Mouse (Mus musculus) midbrain, embryonic 16.5 days (tissue): ENCODE measurements around the gene Ccdc12. TPM values are rescaled to one million over a fixed set of nuclear protein-coding genes. Genes with fewer than 3 reads are reported as not detected.
A peak's percentile ranks its signal among the peaks of the same experiment; 100 is the strongest.

Experiments used
- ATAC-seq: fragments of 200-750 bp; cut with Nextera tagmentation; 2 replicates; pipeline ENCODE4 v1.8.0; 2017; ENCODE audit warnings: moderate TSS enrichment
- H3K27ac ChIP-seq: fragments of 300-500 bp; sonication (generic); 2 replicates; pipeline ENCODE4 v1.5.1; 2014; ENCODE audit warnings: mild to moderate bottlenecking, low read length, mixed read lengths
- H3K27me3 ChIP-seq: fragments of 300-500 bp; sonication (generic); 2 replicates; pipeline ENCODE4 v1.6.1; 2014; ENCODE audit warnings: low read depth, low read length, mixed read lengths; ENCODE audit not compliant: control insufficient read depth, insufficient read depth
- H3K36me3 ChIP-seq: fragments of 300-500 bp; sonication (generic); 2 replicates; pipeline ENCODE4 v1.6.1; 2014; ENCODE audit warnings: mild to moderate bottlenecking, low read length, moderate library complexity, mixed read lengths; ENCODE audit not compliant: control insufficient read depth, insufficient read depth
- H3K4me1 ChIP-seq: fragments of 300-500 bp; sonication (generic); 2 replicates; pipeline ENCODE4 v1.6.1; 2014; ENCODE audit warnings: mild to moderate bottlenecking, low read length, mixed read lengths; ENCODE audit not compliant: control insufficient read depth, insufficient read depth
- H3K4me2 ChIP-seq: fragments of 300-500 bp; sonication (generic); 2 replicates; pipeline ENCODE4 v1.6.1; 2014; ENCODE audit warnings: mild to moderate bottlenecking, low read length, mixed read lengths
- H3K4me3 ChIP-seq: fragments of 300-500 bp; sonication (generic); 2 replicates; pipeline ENCODE4 v1.5.1; 2014; ENCODE audit warnings: low read depth, mild to moderate bottlenecking, low read length, moderate library complexity, mixed read lengths
- H3K9ac ChIP-seq: fragments of 300-500 bp; sonication (generic); 2 replicates; pipeline ENCODE4 v1.6.1; 2014; ENCODE audit warnings: low read depth, low read length, mixed read lengths
- H3K9me3 ChIP-seq: fragments of 300-500 bp; sonication (generic); replicated peaks from 2 replicates; pipeline ENCODE4 v1.6.1; 2014; ENCODE audit warnings: mild to moderate bottlenecking, low read length, mixed read lengths; ENCODE audit not compliant: control insufficient read depth, poor library complexity, severe bottlenecking
- WGBS: fragments of 180-500 bp; shearing (Covaris S2); extraction: QIAGEN DNeasy Blood & Tissue Kit; methylation state at CpG from one replicate; pipeline ENCODE4 v1.1.7; 2014; 5-methylcytosine and 5-hydroxymethylcytosine counted together
- polyA plus RNA-seq: library from polyadenylated mRNA; unstranded; fragments of >200 nt; fragmentation: Nextera tagmentation; extraction: Ambion mirVana; gene quantifications from 2 replicates; pipeline ENCODE4 v1.2.1, GENCODE M21; 2015

The Ccdc12 gene
- polyA plus RNA-seq, 1 experiment from 2014 or later = 93.3 TPM

DNA sequence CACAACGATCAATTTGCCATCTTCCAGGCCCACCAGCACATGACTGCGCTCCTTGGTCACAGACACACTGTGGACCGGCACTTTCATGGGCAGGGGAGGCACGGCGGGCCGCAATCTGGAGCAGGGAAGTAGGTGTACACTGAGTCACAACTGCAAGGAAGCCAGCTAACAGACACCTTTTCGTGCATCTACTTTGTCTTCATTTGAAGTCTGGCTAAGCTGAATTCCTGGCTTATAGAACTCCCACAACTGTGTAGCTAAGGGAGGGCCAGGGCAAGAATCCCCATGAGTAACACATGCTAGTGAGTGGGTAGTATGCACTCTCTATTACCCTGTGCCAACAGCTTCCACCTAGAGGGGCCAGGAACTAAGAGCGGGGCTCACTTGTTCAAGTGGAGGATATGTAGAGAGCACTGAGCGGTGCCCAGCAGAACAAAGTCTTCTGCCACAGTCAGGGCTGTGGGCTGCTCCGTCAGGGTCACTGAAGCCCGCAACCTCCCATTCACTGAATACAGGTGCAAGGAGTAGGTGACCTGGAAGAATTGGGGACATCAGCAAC is 30.9 kb upstream of the Ccdc12 start:
- Histone ChIP-seq H3K4me1 (peaks cover 16% of the 10 kb centered on the region; the same call in 1 of the 2 replicates), H3K27me3 (no peaks in the 10 kb centered on the region), H3K9me3 (no peaks in the 10 kb centered on the region), H3K27ac (peak overlapping the region; percentile 84), H3K9ac (peak overlapping the region; percentile 76), H3K4me2 (peak overlapping the region; percentile 98), H3K4me3 (peak overlapping the region; percentile 50), H3K36me3 (peaks cover 14% of the 10 kb centered on the region; the same call in 1 of the 2 replicates)
- ATAC-seq = peak; percentile 20; the same call in 1 of the 2 replicates
- WGBS = 65% methylated on average over 11 of the region's 11 CpGs

DNA sequence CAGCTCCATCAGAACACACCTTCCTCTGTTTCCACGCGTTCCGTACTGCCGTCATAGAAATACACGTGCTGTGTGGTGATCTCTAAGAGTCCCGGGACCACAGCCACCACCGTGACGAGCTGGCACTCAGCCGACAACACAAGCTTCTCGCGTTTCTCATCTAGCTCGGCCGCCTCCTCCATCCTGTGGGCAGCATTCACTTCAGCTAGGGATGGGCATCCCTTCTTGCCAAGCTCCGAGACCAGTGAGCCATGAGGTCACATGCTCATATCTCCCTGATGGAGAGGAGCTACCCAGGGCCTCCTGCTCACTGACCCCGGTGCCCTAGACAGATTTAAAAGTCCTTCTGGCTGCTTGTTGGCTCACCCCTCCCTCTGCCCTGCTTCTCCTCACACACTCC is 26.1 kb upstream of the Ccdc12 start:
- Histone ChIP-seq H3K36me3 (peaks cover 14% of the 10 kb centered on the region; the same call in 1 of the 2 replicates), H3K4me3 (no peak overlapping the region), H3K9me3 (no peaks in the 10 kb centered on the region), H3K4me2 (no peak overlapping the region), H3K9ac (no peak overlapping the region), H3K27ac (no peak overlapping the region), H3K27me3 (no peaks in the 10 kb centered on the region; the same call in 1 of the 2 replicates), H3K4me1 (peaks cover 7% of the 10 kb centered on the region; the same call in 1 of the 2 replicates)
- 91% methylated on average over 15 of the region's 15 CpGs for WGBS
- ATAC-seq = no peak

DNA sequence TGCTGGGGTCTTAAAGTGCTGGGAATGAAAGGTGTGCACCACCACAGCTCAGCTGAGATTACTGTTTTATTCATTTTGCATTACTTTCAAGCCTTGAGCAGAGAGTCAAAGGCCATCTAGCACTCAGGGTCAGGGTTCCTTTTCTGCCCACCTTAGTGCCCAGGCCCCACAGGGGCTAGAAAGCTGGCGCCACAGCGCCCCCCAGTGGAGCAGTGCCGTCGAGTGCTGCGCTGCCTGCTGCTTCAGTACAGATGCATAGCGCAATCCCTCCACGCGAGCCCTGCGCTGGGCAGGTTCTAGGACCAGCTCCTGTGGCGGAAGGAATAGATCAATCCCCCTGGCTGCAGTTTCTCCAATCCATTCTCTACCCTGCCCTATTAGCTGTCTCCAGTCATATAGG is 25.1 kb upstream of the Ccdc12 start:
- H3K27me3 ChIP-seq = peaks cover 2% of the 10 kb centered on the region
- WGBS = 9% methylated on average over 10 of the region's 10 CpGs
- H3K4me3 ChIP-seq = peak overlapping the region; percentile 23
- H3K9ac ChIP-seq = peak overlapping the region; percentile 34; the same call in 1 of the 2 replicates
- peaks cover 3% of the 10 kb centered on the region; the same call in 1 of the 2 replicates for H3K4me1 ChIP-seq
- peaks cover 14% of the 10 kb centered on the region; the same call in 1 of the 2 replicates for H3K36me3 ChIP-seq
- 0 out of 2 replicates have a peak, but pooled peaks have one; percentile 27 for ATAC-seq
- H3K4me2 ChIP-seq = peak overlapping the region; percentile 52
- no peaks in the 10 kb centered on the region for H3K9me3 ChIP-seq
- H3K27ac ChIP-seq = no peak overlapping the region

DNA sequence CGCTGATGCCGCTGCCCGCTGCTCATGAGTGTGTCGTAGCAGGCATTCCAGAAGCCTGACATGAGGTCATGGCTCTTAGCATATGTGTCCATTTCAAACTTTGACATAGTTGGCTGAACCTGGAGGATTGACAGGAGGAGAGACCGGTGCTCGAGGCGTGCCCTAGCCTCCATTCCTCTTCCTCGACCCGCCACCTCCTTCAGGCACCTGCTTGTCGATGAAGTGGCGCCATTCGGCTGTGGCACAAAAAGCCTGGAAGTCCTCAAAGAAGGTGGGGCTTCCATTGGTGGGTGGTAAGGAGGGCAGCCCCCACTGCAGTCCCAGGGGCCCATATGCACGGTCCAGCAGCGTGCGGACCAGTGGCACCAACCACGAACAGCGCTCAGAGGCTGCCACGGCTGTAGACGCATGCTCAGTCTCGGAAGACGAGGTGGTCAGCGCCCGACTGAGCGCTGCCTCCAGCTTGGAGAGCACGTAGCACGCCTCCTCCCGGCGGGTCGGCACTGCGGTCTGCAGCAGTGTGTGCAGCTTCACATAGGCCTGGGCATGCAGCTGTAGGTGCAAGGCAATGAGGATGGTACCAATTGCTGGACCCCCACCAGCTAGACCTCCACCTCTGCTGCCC is 24.5 kb upstream of the Ccdc12 start:
- Histone ChIP-seq H3K27me3 (peaks cover 2% of the 10 kb centered on the region), H3K4me1 (peaks cover 3% of the 10 kb centered on the region; the same call in 1 of the 2 replicates), H3K27ac (no peak overlapping the region), H3K36me3 (peaks cover 14% of the 10 kb centered on the region; the same call in 1 of the 2 replicates), H3K4me3 (peak overlapping the region; percentile 23), H3K4me2 (peak overlapping the region; percentile 52), H3K9me3 (no peaks in the 10 kb centered on the region), H3K9ac (peak overlapping the region; percentile 54; the same call in 1 of the 2 replicates)
- ATAC-seq = peak; percentile 57
- 16% methylated on average over 30 of the region's 30 CpGs for WGBS

DNA sequence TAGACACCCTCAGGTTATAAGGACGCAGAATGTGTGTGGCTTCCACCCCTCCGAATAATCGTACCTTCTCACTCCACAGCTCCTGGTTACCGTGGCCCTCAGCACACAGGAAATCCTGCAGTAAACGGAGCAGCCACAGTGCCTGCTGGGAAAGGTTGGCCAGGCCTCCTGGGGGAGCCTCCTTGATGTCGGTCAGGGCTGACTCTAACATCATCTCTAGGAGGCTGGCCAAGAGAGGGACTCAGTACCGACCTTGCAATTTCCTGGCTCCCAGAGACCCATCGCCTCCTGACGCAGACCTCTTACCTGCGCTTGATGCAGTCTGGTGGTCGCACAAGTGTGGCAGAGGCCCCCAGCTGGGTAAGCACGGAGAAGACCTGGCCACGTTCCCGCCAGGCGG is 23.6 kb upstream of the Ccdc12 start:
- Histone ChIP-seq H3K27ac (no peak overlapping the region), H3K4me2 (no peak overlapping the region), H3K9me3 (no peaks in the 10 kb centered on the region), H3K4me3 (no peak overlapping the region), H3K9ac (no peak overlapping the region), H3K36me3 (peaks cover 12% of the 10 kb centered on the region; the same call in 1 of the 2 replicates), H3K4me1 (peaks cover 3% of the 10 kb centered on the region; the same call in 1 of the 2 replicates), H3K27me3 (peaks cover 2% of the 10 kb centered on the region)
- no peak for ATAC-seq
- 82% methylated on average over 15 of the region's 15 CpGs for WGBS

DNA sequence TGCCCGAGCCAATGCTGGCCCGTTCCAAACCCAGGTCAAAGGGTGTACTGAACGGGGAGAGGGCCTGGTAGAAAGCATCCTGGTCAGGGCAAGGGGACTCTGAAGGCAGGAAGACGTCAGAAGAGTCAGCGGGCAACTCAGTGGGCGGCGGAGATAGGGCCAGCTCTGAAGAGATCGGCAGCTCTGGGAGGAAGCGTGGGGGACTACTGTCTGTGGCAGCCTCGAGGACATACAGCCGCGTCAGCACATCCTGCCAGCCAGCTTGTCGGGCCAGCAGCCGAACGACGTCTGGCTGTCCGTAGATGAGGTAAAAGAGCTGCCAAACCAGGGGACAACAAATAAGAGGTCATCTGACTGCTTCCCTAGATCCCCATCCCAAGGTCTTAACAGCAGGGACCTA is 22.4 kb upstream of the Ccdc12 start:
- Histone ChIP-seq H3K4me1 (peaks cover 3% of the 10 kb centered on the region; the same call in 1 of the 2 replicates), H3K9ac (no peak overlapping the region), H3K27ac (no peak overlapping the region), H3K36me3 (peaks cover 9% of the 10 kb centered on the region; the same call in 1 of the 2 replicates), H3K27me3 (peaks cover 2% of the 10 kb centered on the region), H3K4me2 (no peak overlapping the region), H3K4me3 (no peak overlapping the region), H3K9me3 (no peaks in the 10 kb centered on the region)
- 77% methylated on average over 17 of the region's 17 CpGs for WGBS
- ATAC-seq = no peak

DNA sequence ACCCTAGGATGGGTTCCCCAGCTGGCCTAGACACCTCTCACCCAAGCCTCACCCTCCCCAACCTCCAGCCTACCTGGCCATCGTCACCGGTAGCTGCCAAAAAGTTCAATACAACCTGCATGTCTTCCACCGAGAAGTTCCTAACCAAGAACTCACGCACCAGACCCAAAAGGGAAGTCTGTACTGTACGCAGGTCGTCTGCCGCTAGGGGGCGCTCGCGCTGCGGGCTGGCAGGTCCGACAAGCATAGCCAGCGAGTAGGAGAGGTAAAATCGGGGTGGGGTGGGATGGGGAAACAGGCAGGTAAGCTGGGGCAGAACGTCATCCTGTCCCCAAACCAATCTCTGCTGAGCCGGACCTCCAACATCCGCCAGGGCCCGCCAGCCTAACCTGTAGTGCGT is 21.1 kb upstream of the Ccdc12 start:
- no peak overlapping the region for H3K27ac ChIP-seq
- H3K9ac ChIP-seq = no peak overlapping the region
- peaks cover 2% of the 10 kb centered on the region for H3K27me3 ChIP-seq
- H3K36me3 ChIP-seq = peaks cover 4% of the 10 kb centered on the region; the same call in 1 of the 2 replicates
- no peak for ATAC-seq
- WGBS = 6% methylated on average over 19 of the region's 19 CpGs
- no peak overlapping the region for H3K4me3 ChIP-seq
- peaks cover 3% of the 10 kb centered on the region; the same call in 1 of the 2 replicates for H3K4me1 ChIP-seq
- no peak overlapping the region for H3K4me2 ChIP-seq
- H3K9me3 ChIP-seq = no peaks in the 10 kb centered on the region

DNA sequence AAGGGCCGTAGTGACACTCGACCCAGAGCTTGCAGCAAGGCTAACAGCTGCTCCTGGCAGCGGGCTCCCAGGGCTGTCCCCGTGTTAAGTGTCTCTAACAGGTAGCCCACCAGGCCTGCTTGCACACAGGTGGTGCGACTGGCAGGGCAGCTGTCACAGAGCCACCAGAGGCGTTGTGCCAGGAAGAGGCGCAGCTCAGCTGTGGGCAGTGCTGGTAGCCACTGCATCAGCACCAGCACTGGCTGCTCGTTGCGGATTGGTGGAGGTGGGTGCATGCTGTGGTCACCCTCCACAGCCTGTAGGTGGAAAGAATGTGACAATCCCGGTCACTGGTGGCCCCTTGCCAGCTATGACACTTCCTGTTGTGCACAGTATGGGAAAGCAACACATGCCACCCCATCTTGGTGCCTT is 17.7 kb upstream of the Ccdc12 start:
- Histone ChIP-seq H3K9ac (no peak overlapping the region), H3K27ac (no peak overlapping the region), H3K36me3 (peaks cover 1% of the 10 kb centered on the region; the same call in 1 of the 2 replicates), H3K9me3 (no peaks in the 10 kb centered on the region), H3K4me3 (no peak overlapping the region), H3K27me3 (peaks cover 2% of the 10 kb centered on the region), H3K4me2 (no peak overlapping the region), H3K4me1 (no peaks in the 10 kb centered on the region)
- ATAC-seq = no peak
- 84% methylated on average over 10 of the region's 10 CpGs for WGBS

DNA sequence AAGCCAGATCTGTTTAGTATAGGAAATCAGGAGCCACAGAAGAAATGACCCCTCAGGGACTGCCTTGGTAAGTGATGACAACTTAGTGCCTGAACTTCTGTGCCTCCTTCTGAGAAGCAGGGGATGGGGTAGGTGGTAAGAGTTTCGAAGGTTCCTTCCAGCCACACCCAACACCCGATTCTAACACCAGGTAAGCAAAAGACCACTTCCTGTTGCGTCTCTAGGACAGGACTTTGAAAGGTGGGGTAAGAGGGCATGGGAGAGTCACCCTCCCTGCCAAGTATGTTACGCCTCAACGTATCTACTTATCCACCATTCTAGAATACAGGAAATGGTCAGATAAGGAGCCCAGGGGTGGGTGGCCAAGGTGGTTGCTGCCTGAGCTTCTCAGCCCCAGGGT is 15.3 kb upstream of the Ccdc12 start:
- no peaks in the 10 kb centered on the region for H3K27me3 ChIP-seq
- H3K4me1 ChIP-seq = no peaks in the 10 kb centered on the region
- 91% methylated on average over 5 of the region's 5 CpGs for WGBS
- no peaks in the 10 kb centered on the region for H3K9me3 ChIP-seq
- no peaks in the 10 kb centered on the region; the same call in 1 of the 2 replicates for H3K36me3 ChIP-seq
- H3K4me3 ChIP-seq = no peak overlapping the region
- no peak for ATAC-seq
- H3K4me2 ChIP-seq = no peak overlapping the region
- H3K27ac ChIP-seq = no peak overlapping the region
- H3K9ac ChIP-seq = no peak overlapping the region
